Mouse (Mus musculus) megakaryocyte-erythroid progenitor cell, adult 5 weeks (primary cell): ENCODE measurements around the gene Ttll7. TPM values are rescaled to one million over a fixed set of nuclear protein-coding genes. Genes with fewer than 3 reads are reported as not detected.

Source experiments
- polyA plus RNA-seq: library from polyadenylated mRNA; stranded (reverse); fragments of >175 nt; gene quantifications from 2 replicates; pipeline ENCODE4 v1.2.3, GENCODE M21; 2012

Ttll7 gene
- 0.06 and 0.24 TPM in 2 replicates for polyA plus RNA-seq

DNA sequence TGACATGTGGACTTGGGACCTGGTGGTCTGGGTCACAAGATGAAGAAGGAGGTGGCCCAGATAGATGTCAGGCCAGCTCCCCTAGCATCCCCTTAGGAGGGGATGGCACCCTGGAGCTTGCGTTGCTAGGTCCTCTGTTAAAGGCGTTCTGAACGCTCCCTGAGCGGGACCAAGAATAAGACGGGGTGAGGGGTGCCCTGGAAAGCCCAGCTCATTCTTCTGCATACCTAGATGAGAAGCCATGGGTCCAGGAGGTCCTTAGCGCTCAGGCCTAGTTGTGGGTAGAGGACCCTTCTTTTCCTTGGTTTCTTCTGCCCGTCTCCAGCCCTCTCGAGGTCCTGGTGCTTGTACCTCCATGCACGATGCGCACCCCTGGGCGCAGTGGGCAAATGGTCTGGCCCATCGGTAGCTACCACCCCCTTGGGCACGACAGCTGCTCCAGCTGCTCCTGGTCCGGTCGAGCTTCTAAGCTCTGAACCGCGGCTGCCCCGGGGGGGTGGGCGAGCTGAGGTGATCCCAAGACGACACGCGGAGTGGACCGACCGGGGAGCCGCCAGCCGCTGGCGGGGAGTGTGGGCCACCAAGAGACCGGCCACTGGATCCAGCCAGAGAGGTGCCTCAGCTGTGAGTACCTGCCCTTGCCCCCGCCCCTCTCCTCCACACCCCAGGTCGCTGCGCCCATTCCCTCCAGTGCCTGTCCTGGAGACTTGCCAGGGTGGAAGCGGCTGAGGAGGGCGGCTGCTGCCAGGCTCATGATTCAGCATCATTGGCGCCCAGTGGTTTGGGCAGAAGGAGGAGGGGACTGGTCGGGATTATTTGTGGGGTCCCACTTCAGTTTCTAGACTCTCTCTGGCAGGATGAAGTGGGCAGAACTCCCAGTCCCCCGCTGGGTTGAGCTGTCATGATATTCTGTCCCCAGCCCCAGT is at the start of gene Ttll7:
Gene Ttll7 (plus strand): TSS at position 402 of the 926 bp plus-strand sequence.

DNA sequence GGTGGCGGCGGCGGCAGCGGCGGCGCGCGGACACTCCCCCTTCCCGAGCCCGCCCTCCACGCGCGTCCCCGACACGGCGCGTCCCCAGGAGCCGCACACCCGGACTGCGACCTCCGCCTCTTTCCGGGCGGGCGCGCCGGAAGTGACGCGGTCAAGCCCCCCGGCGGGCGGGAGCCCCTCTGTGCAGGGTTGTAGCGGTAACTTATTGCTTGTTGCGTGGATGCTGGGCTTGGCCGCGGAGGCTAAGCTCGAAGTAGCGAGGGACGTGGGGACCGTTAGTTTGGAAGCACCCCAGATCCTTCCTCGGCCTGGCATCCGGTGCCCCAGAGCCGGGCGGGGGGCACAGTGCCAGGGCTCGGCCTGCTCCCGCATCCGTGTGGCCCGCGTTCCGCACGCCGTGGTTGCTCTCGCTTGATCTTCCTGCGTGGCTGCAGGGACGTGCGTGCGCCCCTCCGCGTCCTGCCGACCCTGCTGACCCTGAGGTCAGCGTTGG is 39.2 kb upstream of the Ttll7 start, which contains the start of gene Prkacb:
Gene Prkacb (minus strand): TSS at position 90 of the 493 bp plus-strand sequence.

Other genes starting within 250 kb of the Ttll7 start
- gene Dnase2b, start 236.8 kb upstream of the Ttll7 start, polyA plus RNA-seq: not detected in 2 replicates
- gene 4930503B20Rik, start 201.1 kb upstream of the Ttll7 start, polyA plus RNA-seq: not detected in 2 replicates
- 0.31 and 0.88 TPM in 2 replicates for gene Samd13, start 166.8 kb upstream of the Ttll7 start, polyA plus RNA-seq
- gene Prkacb, start 39.4 kb upstream of the Ttll7 start, polyA plus RNA-seq: 10.8 and 11.7 TPM in 2 replicates